Mouse (Mus musculus) embryonic fibroblast, embryonic 13.5 days (primary cell): ENCODE data around the gene Msh4.

Experiments used
- CTCF ChIP-seq: IDR thresholded peaks from 2 replicates; pipeline ENCODE4 v1.5.1; 2011; ENCODE audit warnings: mild to moderate bottlenecking, control low read depth, low read length, moderate library complexity, borderline replicate concordance; ENCODE audit not compliant: insufficient read depth
- POLR2A ChIP-seq: IDR thresholded peaks from 2 replicates; pipeline ENCODE4 v1.6.1; 2011; ENCODE audit warnings: low read depth, mild to moderate bottlenecking, control low read depth, low read length, moderate library complexity

- TF ChIP-seq POLR2A: no peak
- no peak for TF ChIP-seq CTCF
Observed at GRCm38 (mm10) chr3:153948176-153948575, 42.2 kb upstream of the Msh4 start.
